Mouse (Mus musculus) bone marrow, adult 2 months (tissue): ENCODE measurements around the gene Vps13d. TPM values are rescaled to one million over a fixed set of nuclear protein-coding genes. Genes with fewer than 3 reads are reported as not detected.
A peak's percentile ranks its signal among the peaks of the same experiment; 100 is the strongest.

Experiments used
- H3K27ac ChIP-seq: fragments of 200-500 bp; 2 replicates; pipeline ENCODE4 v1.5.1; 2012; ENCODE audit warnings: low read depth, mild to moderate bottlenecking, control low read depth, inconsistent platforms, low read length; ENCODE audit not compliant: control insufficient read depth, poor library complexity, insufficient read depth
- H3K4me1 ChIP-seq: fragments of 200-500 bp; 2 replicates; pipeline ENCODE4 v1.6.1; 2011; ENCODE audit warnings: low read length; ENCODE audit not compliant: control insufficient read depth, insufficient read depth
- H3K4me3 ChIP-seq: fragments of 200-500 bp; replicated peaks from 2 replicates; pipeline ENCODE3; 2011; ENCODE audit warnings: mild to moderate bottlenecking, low read depth, low read length, control low read depth; ENCODE audit not compliant: control insufficient read depth
- CTCF ChIP-seq: fragments of 200-500 bp; IDR thresholded peaks from 2 replicates; pipeline ENCODE4 v1.5.1; 2011; ENCODE audit warnings: low read length, control low read depth; ENCODE audit not compliant: control insufficient read depth, insufficient read depth
- POLR2A ChIP-seq: fragments of 200-500 bp; IDR thresholded peaks from 2 replicates; pipeline ENCODE4 v1.6.1; 2011; ENCODE audit warnings: low read depth, mild to moderate bottlenecking, control low read depth, low read length, borderline replicate concordance; ENCODE audit not compliant: control insufficient read depth
- WGBS: fragments of 180-500 bp; shearing (Covaris S2); methylation state at CpG from one replicate; pipeline ENCODE4 v1.1.7; 2018; 5-methylcytosine and 5-hydroxymethylcytosine counted together
- polyA plus RNA-seq: library from polyadenylated mRNA; stranded (reverse); fragments of >200 nt; gene quantifications from 2 replicates; pipeline ENCODE4 v1.2.4, GENCODE M21; 2011; ENCODE audit warnings: low replicate concordance; ENCODE audit not compliant: missing spikeins, insufficient read depth, insufficient read length

Vps13d gene
- polyA plus RNA-seq, 1 experiment, result 35.3 TPM

DNA sequence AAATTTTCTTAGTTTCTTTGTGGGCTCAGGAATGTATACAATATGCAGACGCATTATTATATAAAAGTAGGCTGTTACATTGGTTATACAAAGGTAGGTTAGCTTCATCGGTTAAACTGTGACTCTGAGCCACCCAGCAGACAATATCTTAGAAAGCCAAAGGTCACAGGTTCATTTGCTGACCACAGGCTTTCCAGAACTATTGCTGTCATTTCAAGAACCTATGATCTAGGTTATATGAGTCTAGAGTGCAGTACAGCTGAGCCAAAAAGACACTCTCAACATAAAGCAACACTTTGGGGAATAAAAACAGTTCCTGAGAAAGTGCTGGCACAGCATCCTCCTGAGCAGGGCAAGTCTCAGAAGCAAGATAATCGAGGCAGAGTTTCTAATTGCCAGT lies 140.4 kb downstream of the Vps13d start:
- WGBS, result 83% methylated on average over 3 of the region's 3 CpGs
- H3K4me1 ChIP-seq, result no peaks in the 10 kb centered on the region; the same call in 1 of the 2 replicates
- no peak overlapping the region for H3K4me3 ChIP-seq
- H3K27ac ChIP-seq, result no peak overlapping the region
- TF ChIP-seq POLR2A (no peak), CTCF (no peak)

DNA sequence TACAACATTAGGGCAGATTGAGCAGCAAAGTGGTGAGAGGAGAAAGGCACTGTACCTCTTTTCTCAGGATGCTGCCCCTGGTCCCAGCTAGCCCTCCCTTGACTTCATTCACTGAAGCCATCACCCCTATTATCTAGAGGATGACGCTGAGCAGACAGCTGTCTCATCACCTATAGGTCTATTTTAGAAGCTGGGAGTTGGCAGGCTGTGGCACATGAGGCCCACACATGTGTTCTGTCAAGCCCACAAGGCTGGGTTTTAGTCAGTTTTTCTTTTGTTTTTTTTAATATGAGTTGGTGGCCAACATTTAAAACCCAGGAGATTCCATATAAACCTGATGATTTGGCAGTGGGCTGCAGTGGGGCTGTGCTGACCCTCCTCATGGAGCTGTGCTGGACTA lies 142.1 kb downstream of the Vps13d start:
- Histone ChIP-seq H3K4me3 (no peak overlapping the region), H3K4me1 (peaks cover 5% of the 10 kb centered on the region; the same call in 1 of the 2 replicates), H3K27ac (no peak overlapping the region)
- 94% methylated on average over 1 of the region's 1 CpGs for WGBS
- no peak for TF ChIP-seq CTCF
- TF ChIP-seq POLR2A, result no peak

DNA sequence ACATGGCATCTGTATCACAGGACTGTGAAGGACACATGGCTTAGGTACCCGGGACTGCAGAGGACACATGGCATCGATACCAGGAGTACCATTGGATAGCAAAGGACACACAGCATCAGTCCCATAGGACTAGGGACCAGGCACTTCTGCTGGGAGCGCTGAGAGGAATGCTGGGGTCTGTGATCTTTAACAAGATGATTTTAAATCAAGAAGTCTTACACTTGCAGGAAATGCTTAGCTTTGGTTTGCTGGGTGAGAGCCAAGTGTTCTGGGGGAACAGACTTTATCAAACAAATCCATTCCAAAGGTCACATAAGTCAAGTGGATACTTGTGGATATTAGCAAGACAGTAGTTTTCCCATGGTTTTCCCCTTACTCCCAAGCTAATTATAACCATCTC lies 142.5 kb downstream of the Vps13d start:
- Histone ChIP-seq H3K27ac (no peak overlapping the region), H3K4me1 (peaks cover 5% of the 10 kb centered on the region; the same call in 1 of the 2 replicates), H3K4me3 (no peak overlapping the region)
- WGBS, result 87% methylated on average over 3 of the region's 3 CpGs
- TF ChIP-seq CTCF (no peak), POLR2A (no peak)

DNA sequence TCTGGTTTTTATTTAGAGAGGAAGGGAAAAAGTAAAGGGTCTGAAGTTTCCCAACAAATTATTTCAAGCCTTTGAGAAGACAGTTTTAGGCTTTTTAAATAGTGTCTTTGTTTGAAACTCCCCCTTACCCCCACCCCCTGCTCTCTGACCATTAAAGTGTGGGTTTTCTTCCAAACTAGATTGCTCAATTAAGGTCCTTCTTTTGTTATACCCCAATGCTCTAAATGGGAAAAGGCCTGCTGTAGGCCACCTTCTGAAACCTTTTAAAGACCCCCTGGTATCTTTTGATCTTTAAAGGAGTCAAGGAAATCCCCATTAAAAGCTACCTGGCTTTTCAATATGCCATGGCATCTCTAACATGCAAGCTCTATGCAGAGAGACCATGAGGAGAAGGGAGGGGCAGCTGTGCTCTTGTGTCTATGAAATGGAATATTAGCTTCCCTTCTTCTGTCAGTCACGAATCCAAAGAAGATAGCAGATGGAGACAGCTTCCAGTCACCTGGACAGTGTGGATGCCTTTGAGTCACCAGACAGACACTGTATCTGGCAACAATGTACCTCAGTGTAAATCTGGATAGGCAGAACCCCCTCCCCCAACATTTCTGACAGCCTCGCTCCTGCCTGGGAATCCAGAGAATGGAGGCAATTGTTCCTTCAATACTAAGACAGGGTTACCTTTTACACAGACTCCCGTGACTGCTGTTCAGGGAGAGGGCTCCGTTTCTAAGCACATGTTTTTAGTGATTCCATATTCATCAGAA lies 143.4 kb downstream of the Vps13d start:
- Histone ChIP-seq H3K27ac (no peak overlapping the region), H3K4me1 (peaks cover 5% of the 10 kb centered on the region; the same call in 1 of the 2 replicates), H3K4me3 (no peak overlapping the region)
- no peak for TF ChIP-seq POLR2A
- TF ChIP-seq CTCF, result no peak
- 92% methylated on average over 4 of the region's 4 CpGs for WGBS

DNA sequence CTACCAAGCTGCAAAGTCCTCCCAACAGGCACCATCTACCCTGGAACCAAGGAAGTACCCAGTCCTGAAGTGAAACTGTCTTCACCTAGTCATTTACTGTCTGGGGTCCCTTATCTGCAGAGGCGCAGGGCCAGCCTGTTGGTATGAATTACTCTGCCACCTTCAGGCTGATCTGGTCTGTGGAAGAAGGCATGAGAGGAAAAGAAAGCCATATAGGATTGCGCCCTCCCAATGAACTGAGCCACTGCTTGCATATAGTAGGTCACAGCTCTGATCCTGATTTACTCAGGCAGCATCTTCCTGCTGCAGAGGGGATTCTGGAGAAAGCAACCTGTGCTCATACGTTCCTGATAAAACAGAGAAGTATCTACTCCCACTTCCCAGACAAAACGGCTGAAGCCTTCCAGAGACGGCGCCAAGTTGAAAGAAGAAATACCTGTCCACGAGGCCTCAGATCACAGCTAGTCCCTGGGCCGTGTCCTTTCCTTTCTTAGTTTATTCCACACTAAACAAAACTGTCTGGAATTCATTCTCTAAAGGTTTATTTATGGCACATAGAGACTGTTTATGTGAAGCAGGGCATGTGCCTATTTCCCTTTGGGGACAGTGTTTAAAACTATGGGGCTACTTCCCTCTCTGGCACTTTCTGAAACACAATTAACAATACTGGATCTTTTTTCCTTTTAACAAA lies 144.1 kb downstream of the Vps13d start:
- no peak overlapping the region for H3K4me3 ChIP-seq
- TF ChIP-seq CTCF (peak; percentile 34; the same call in 1 of the 2 replicates), POLR2A (no peak)
- no peak overlapping the region for H3K27ac ChIP-seq
- 58% methylated on average over 8 of the region's 8 CpGs for WGBS
- H3K4me1 ChIP-seq, result peaks cover 5% of the 10 kb centered on the region; the same call in 1 of the 2 replicates

DNA sequence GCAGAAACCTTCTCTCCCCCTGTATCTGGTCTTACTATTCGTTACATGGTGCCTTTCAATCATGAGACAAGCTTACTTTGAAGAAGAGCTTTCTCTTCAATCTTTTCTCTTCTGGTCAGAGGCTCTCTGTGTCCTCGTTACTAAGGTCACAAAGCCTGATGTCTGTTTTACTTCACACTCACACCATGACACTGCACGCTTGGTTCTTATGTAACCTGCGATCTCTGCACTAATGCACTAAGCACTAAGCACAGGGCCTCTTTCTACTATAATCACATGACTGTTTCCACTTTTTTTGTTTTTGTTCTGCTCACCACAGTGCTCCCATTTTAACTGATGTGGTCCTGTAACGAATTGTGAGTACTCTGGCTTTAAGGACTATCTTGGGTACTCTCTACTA lies 146.8 kb downstream of the Vps13d start:
- H3K4me3 ChIP-seq, result no peak overlapping the region
- WGBS, result 69% methylated on average over 5 of the region's 5 CpGs
- peaks cover 5% of the 10 kb centered on the region; the same call in 1 of the 2 replicates for H3K4me1 ChIP-seq
- TF ChIP-seq POLR2A, result no peak
- TF ChIP-seq CTCF, result no peak
- no peak overlapping the region for H3K27ac ChIP-seq

DNA sequence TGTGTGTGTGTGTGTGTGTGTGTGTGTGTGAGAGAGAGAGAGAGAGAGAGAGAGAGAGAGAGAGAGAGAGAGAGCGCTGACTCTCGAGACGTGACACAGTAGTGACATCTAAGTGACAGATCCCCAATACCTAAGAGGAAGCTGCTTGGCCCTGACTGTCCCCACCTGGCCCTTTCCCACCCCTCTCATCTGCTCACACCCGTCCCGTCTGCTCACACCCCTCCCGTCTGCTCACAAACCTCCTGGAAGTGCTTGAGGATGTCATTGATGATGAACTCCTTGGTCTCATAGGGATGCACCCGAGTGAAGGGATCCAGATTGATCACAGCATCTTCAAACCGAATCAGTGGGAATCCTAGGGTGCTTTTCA lies 148.8 kb downstream of the Vps13d start:
- no peak overlapping the region for H3K4me3 ChIP-seq
- H3K27ac ChIP-seq, result no peak overlapping the region
- 80% methylated on average over 8 of the region's 8 CpGs for WGBS
- H3K4me1 ChIP-seq, result peaks cover 5% of the 10 kb centered on the region; the same call in 1 of the 2 replicates
- no peak for TF ChIP-seq CTCF
- TF ChIP-seq POLR2A, result no peak

DNA sequence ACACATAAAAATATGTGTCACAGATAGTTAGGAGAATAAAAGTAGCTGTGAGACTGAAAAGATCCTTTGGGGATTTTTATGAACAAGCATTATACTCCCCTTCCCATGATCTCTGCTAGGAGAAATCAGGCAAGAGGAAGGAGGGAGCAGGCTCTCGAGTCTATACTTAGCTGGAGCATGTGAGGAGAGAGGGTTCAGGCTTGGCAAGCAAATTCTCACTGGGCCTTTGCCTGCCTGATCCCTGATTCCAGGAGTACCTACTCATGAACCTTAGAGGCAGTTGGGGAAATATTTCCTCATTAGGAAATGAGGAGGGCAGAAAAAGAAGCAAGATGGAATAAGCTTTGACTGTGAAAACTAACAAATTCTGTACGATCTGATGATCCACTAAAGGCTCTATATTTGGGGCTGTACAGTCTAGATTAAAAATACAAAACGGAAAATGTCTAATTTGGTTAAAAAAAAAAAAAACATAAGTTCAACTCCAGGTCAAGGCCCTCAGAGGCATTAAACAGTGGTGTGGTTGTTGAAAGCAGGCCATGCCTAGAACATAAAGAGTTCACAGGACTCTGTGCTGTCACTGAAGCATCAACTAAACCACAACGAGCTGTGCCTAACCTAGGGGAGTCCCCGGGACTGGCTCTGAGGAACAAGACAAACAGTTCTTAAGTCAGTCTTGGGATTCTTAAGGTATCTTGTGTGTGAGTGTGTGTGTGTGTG lies 149.3 kb downstream of the Vps13d start:
- Histone ChIP-seq H3K4me3 (no peak overlapping the region), H3K27ac (no peak overlapping the region), H3K4me1 (peaks cover 6% of the 10 kb centered on the region; the same call in 1 of the 2 replicates)
- TF ChIP-seq POLR2A (no peak), CTCF (no peak)
- 49% methylated on average over 5 of the region's 5 CpGs for WGBS
